Mouse (Mus musculus): Measurements from ENCODE around the gene Lemd1. TPM values are rescaled to one million over a fixed set of nuclear protein-coding genes. Genes with fewer than 3 reads are reported as not detected.

The Lemd1 gene
- polyA plus RNA-seq, 1 experiment from 2014 or later: 16.2 TPM

- H3K4me2 ChIP-seq (replicated peaks): peak overlapping the region; percentile 30
- no peaks in the 10 kb centered on the region for H3K27me3 ChIP-seq
- H3K27ac ChIP-seq (replicated peaks): peak overlapping the region; percentile 74
- peak; percentile 74 for ATAC-seq (replicated peaks)
- no peaks in the 10 kb centered on the region for H3K9me3 ChIP-seq
- 9% methylated on average over 12 of the region's 12 CpGs for WGBS
- H3K4me1 ChIP-seq: peaks cover 29% of the 10 kb centered on the region
- no peaks in the 10 kb centered on the region for H3K36me3 ChIP-seq
- 0 out of 2 replicates have a peak overlapping the region, but pooled peaks have one; percentile 3 for H3K4me3 ChIP-seq
- H3K9ac ChIP-seq (replicated peaks): no peak overlapping the region
Observed at GRCm38 (mm10) chr1:132168115-132168767, 23.0 kb upstream of the Lemd1 start.

DNA sequence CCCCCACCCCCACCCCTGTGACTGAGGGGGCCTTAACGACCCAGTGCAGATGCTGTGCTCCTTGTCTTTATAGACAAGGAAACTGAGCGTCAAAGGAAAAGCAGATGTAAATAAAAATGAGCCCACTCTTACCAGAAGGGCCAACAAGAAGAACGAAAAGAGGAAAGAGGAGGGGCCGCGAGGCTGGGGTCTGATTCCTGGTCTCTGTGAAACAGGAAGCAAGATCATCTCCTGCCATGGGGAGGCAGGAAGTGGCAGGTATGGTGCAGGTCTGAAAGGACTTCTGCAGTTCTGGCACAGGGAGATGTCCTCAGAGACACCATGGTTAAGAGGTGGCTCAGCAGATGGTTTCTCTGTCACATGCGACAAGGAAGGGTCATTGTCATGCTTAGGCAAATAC lies 20.5 kb upstream of the Lemd1 start:
- H3K4me3 ChIP-seq: no peak overlapping the region
- no peak overlapping the region for H3K4me2 ChIP-seq (replicated peaks)
- ATAC-seq (replicated peaks): no peak
- H3K36me3 ChIP-seq: no peaks in the 10 kb centered on the region
- WGBS: 57% methylated on average over 6 of the region's 6 CpGs
- no peaks in the 10 kb centered on the region for H3K27me3 ChIP-seq
- H3K27ac ChIP-seq (replicated peaks): no peak overlapping the region
- peaks cover 19% of the 10 kb centered on the region for H3K4me1 ChIP-seq
- no peaks in the 10 kb centered on the region for H3K9me3 ChIP-seq
- no peak overlapping the region for H3K9ac ChIP-seq (replicated peaks)

DNA sequence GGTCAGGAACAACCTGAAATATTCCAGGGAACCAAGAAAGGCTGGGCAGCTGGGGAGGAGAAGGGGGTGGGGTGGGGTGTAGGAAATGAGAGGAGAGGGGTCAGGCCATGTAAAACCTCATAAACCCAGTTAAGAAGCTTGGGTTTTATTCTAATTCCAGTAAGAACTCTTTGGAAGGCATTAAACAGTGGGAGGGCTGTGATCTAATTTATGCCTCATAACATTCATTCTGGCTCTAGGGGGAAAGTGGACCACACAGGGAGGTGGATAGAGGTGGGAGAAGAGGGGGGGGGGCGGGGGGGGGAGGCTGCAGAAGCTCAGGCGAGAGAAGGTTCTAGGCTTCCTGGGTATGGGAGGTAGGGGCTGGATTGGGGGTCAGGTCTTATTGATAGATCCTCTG lies 19.6 kb upstream of the Lemd1 start:
- H3K9me3 ChIP-seq: no peaks in the 10 kb centered on the region
- H3K4me2 ChIP-seq (replicated peaks): no peak overlapping the region
- no peaks in the 10 kb centered on the region for H3K36me3 ChIP-seq
- 13% methylated on average over 1 of the region's 2 CpGs for WGBS
- peaks cover 19% of the 10 kb centered on the region for H3K4me1 ChIP-seq
- no peak overlapping the region for H3K9ac ChIP-seq (replicated peaks)
- no peaks in the 10 kb centered on the region for H3K27me3 ChIP-seq
- ATAC-seq (replicated peaks): no peak
- no peak overlapping the region for H3K27ac ChIP-seq (replicated peaks)
- no peak overlapping the region for H3K4me3 ChIP-seq

DNA sequence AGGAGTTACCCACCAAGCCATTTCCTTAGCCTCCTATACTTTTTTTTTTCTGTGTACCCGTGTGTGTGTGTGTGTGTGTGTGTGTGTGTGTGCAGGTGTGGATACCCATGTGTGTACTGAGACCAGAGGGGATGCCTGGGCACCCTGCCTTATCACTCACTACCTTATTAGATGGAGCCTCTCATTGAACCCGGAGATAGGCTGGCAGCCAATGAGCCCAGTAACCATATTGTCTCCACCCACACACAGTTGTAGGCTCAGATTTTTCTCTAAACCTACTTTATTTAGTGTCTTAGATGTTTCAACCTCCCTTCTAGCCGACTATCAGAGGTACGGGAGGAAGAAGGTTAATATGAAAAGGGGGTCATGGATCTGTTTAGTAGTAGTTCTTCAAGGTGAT lies 4.9 kb upstream of the Lemd1 start:
- Histone ChIP-seq H3K36me3 (no peaks in the 10 kb centered on the region), H3K4me3 (no peak overlapping the region), H3K4me1 (peaks cover 10% of the 10 kb centered on the region; the same call in 1 of the 2 replicates), H3K9ac (replicated peaks) (no peak overlapping the region), H3K4me2 (replicated peaks) (no peak overlapping the region), H3K27me3 (no peaks in the 10 kb centered on the region), H3K9me3 (no peaks in the 10 kb centered on the region), H3K27ac (replicated peaks) (no peak overlapping the region)
- ATAC-seq (replicated peaks): no peak
- WGBS: 87% methylated on average over 4 of the region's 4 CpGs

DNA sequence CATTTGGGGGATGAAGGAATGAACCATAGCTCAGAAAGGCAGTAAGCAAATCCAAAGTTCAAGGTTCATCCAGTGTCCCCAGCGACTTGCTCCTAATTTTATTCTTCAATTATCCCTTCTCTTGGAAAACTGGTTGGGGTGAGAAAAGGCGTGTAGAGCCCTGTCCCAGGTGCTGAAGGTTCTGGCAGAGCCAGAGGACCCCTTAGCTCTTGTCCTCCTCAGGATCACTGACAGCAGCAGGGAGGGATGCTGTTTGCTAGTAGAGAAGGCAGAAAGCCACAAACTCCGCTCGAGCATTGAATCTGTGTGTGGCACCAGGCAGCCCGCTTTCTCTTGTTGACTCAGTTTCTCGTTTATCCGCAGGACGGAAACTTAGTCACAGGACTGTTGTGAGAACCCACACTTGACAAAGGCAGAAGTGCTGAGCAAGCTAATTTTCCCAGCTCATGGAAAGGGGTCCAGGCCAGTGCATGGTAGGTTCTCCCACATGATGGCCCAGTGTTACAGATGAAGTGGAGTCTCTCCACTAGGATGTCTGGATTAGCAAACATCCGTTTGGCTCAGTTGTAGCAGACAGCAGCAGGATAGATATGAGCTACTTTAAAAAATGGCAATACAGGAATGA lies 2.7 kb upstream of the Lemd1 start:
- Histone ChIP-seq H3K27ac (replicated peaks) (no peak overlapping the region), H3K4me1 (peaks cover 27% of the 10 kb centered on the region), H3K4me2 (replicated peaks) (no peak overlapping the region), H3K4me3 (no peak overlapping the region), H3K9me3 (no peaks in the 10 kb centered on the region), H3K36me3 (no peaks in the 10 kb centered on the region), H3K9ac (replicated peaks) (no peak overlapping the region), H3K27me3 (no peaks in the 10 kb centered on the region)
- WGBS: 59% methylated on average over 9 of the region's 9 CpGs
- no peak for ATAC-seq (replicated peaks)

DNA sequence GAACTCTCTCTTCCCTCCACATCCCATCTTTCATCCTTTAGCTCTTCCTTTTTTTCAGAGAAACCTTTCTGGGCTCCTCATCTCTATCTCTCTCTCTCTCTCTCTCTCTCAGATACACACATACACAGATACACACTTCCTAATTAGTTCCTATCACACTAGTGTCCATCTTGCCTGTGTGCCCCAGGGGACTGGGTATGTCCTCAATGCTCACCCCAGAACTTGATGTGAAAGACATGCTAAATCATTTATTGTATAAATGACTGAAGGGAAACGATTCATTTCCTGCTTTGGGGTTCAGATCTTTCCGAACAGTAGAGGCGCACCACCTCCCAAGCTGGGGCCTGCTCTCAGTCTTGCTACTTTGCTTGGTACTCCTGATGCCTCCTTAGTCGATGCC lies 2.0 kb upstream of the Lemd1 start:
- ATAC-seq (replicated peaks): no peak
- Histone ChIP-seq H3K9ac (replicated peaks) (peak overlapping the region; percentile 100; the same call in 1 of the 2 replicates), H3K36me3 (no peaks in the 10 kb centered on the region), H3K27ac (replicated peaks) (peak overlapping the region; percentile 99), H3K9me3 (no peaks in the 10 kb centered on the region), H3K4me1 (peaks cover 34% of the 10 kb centered on the region), H3K4me2 (replicated peaks) (peak overlapping the region; percentile 65; the same call in 1 of the 2 replicates), H3K27me3 (no peaks in the 10 kb centered on the region), H3K4me3 (peak overlapping the region; percentile 94)
- 38% methylated on average over 4 of the region's 4 CpGs for WGBS

DNA sequence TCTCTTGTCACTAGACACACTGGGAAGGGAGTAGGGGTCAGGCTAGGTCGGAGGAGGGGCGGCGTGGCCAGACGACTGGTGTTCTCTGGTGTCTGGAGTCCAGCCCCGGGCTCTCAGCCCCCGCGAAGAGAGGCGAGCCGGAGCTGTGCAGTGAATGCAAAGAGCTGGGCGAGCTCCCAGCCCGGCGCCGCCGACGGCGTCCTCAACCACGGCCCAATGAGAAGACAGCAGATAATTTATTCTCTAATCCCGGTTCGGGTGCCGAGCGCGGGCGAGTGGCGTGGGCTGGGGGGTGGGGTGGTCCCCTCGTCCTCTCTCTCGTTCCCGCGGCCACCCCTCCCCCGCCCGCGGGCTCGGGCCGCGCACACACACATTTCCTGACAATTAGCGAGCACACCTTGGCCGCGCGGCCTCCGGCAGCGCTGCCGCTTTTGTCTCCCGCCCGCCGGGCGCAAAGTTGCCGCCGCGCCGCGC lies 1.2 kb upstream of the Lemd1 start:
- peaks cover 42% of the 10 kb centered on the region for H3K4me1 ChIP-seq
- H3K9me3 ChIP-seq: no peaks in the 10 kb centered on the region
- H3K36me3 ChIP-seq: no peaks in the 10 kb centered on the region
- peak overlapping the region; percentile 94 for H3K4me3 ChIP-seq
- peak overlapping the region; percentile 65 for H3K4me2 ChIP-seq (replicated peaks)
- peak; percentile 80 for ATAC-seq (replicated peaks)
- H3K27ac ChIP-seq (replicated peaks): peak overlapping the region; percentile 99
- no peaks in the 10 kb centered on the region for H3K27me3 ChIP-seq
- WGBS: under 1% methylated on average over 45 of the region's 50 CpGs
- peak overlapping the region; percentile 100 for H3K9ac ChIP-seq (replicated peaks)

DNA sequence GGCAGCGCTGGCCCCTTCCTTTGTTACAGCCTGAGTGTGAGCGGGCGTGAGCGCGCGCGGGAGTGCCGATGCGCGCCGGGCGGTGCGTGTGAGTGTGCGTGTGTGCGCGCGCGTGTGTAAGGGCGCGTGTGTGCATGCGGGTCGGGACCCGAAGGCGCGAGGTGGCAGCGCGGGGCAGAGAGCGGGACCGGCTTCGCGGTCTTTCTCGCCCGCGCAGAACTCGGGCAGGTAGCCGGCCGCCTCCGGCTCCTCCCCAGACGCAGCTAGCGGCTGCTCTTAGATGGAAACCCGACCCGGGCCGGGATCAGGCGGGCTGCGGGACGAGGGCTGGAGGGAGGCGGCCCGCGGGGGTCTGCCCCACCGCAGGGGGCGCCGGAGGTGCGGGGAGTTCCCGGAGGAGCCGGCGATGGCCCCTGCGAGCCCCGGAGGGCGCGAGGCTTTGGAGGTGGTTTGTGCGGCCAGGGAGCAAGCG lies 574 bp upstream of the Lemd1 start:
- Histone ChIP-seq H3K36me3 (no peaks in the 10 kb centered on the region), H3K4me3 (peak overlapping the region; percentile 94), H3K27ac (replicated peaks) (peak overlapping the region; percentile 99), H3K9me3 (no peaks in the 10 kb centered on the region), H3K4me1 (peaks cover 48% of the 10 kb centered on the region), H3K9ac (replicated peaks) (peak overlapping the region; percentile 100), H3K27me3 (no peaks in the 10 kb centered on the region), H3K4me2 (replicated peaks) (peak overlapping the region; percentile 65)
- peak; percentile 47 for ATAC-seq (replicated peaks)
- WGBS: under 1% methylated on average over 62 of the region's 62 CpGs

DNA sequence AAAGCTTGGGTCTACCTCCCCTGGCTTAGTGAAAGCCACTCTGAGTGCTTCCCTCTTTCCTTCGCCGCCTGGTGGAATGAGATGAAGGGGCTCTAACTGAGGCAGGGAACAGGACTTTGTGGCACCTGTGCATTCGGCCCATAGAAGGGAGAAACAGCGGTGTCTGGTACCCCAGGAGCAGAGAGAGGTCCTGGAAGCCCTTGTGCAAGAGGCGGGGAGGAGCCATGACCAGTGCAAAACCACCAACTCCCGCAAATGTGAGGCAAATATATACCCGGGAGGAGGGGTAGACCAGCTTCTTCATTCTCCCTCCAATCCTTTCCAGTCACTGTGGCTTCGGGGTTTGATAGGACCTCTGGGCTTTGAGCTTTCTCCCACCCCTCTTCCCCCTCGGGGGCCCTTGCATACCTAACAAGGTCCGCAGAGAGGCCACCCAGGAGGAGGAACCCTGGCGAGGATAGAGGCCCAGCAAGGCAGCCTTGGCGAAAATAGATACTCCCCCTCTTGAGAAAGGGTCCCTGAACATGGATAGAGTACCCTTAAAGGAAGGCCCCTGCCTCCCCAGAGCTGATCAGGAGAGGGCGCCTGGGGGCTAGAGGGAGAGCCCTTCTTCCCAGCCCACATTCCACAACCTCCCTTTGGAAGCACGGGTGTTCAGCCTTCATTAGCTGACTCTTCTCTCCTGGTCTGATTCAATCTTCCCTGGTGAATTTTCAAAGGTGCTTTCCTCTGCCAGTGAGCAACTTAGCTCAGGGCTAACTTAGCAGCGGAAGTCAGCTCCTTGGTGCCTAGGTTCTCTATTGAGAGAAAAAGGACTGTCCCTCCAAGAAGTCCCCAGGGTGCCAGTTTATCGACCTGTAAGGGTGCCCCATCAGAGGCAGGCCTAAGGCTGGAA lies 802 bp downstream of the Lemd1 start:
- H3K4me2 ChIP-seq (replicated peaks): peak overlapping the region; percentile 65
- no peaks in the 10 kb centered on the region for H3K27me3 ChIP-seq
- peaks cover 62% of the 10 kb centered on the region for H3K4me1 ChIP-seq
- H3K9ac ChIP-seq (replicated peaks): peak overlapping the region; percentile 100
- no peaks in the 10 kb centered on the region for H3K9me3 ChIP-seq
- peak; percentile 45 for ATAC-seq (replicated peaks)
- H3K36me3 ChIP-seq: no peaks in the 10 kb centered on the region
- H3K4me3 ChIP-seq: peak overlapping the region; percentile 94
- H3K27ac ChIP-seq (replicated peaks): peak overlapping the region; percentile 99
- WGBS: 1% methylated on average over 16 of the region's 16 CpGs

GRCm38 (mm10) chr1:132193806-132194205 lies 2.6 kb downstream of the Lemd1 start:
- Histone ChIP-seq H3K9ac (replicated peaks) (no peak overlapping the region), H3K4me3 (peak overlapping the region; percentile 94), H3K4me2 (replicated peaks) (peak overlapping the region; percentile 65), H3K9me3 (no peaks in the 10 kb centered on the region), H3K27me3 (no peaks in the 10 kb centered on the region), H3K4me1 (peaks cover 80% of the 10 kb centered on the region), H3K36me3 (no peaks in the 10 kb centered on the region), H3K27ac (replicated peaks) (peak overlapping the region; percentile 99; the same call in 1 of the 2 replicates)
- WGBS: 66% methylated on average over 3 of the region's 3 CpGs
- no peak for ATAC-seq (replicated peaks)

DNA sequence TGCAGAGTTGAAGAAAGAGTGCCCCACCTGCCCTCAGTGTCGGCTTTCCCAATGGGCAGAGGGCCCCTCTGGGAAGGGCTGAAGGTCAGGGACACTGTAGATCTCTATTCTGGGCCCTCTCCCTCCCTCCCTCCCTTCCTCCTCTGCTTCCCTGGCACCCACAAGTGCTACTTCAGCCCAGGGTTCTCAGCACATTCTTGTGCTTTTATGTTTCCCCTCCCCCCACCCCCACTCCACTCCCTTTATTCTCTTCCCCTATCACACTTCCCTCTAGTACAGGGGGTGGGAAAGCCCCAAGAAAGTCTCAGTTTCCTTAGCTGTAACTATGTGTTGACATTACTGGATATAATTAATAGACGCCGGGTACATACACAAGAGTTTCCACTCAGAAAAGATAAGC lies 3.4 kb downstream of the Lemd1 start:
- H3K4me2 ChIP-seq (replicated peaks): peak overlapping the region; percentile 65
- no peaks in the 10 kb centered on the region for H3K9me3 ChIP-seq
- peaks cover 82% of the 10 kb centered on the region for H3K4me1 ChIP-seq
- no peaks in the 10 kb centered on the region for H3K36me3 ChIP-seq
- H3K9ac ChIP-seq (replicated peaks): no peak overlapping the region
- no peak for ATAC-seq (replicated peaks)
- H3K4me3 ChIP-seq: no peak overlapping the region
- H3K27me3 ChIP-seq: no peaks in the 10 kb centered on the region
- H3K27ac ChIP-seq (replicated peaks): no peak overlapping the region
- 34% methylated on average over 3 of the region's 3 CpGs for WGBS

DNA sequence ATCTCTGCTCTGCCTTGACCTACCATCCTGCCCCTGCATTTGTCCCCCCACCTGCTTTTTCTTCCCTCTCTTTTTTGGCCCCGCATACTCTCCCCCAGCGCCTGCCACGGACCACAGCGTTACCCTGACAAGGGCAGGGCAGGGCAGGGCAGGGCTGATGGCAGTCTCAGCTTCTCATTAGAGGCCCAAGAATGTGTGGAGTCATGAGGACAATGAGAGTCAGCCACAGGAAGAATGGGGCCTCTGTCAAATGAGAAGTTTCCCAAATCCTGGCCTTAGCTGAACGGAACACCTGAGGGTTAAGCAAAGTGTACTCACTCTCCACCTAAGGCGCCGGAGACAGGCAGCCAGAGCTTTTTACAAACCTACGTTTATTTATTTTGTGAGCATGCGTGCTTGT lies 3.9 kb downstream of the Lemd1 start:
- no peak for ATAC-seq (replicated peaks)
- 43% methylated on average over 9 of the region's 9 CpGs for WGBS
- Histone ChIP-seq H3K4me1 (peaks cover 83% of the 10 kb centered on the region), H3K9ac (replicated peaks) (peak overlapping the region; percentile 11; the same call in 1 of the 2 replicates), H3K4me3 (no peak overlapping the region), H3K27me3 (no peaks in the 10 kb centered on the region), H3K36me3 (no peaks in the 10 kb centered on the region), H3K9me3 (no peaks in the 10 kb centered on the region), H3K4me2 (replicated peaks) (peak overlapping the region; percentile 65), H3K27ac (replicated peaks) (no peak overlapping the region)
